Mouse (Mus musculus) WW6 (cell line): ENCODE data around the gene Pym1.
"Not testable (repeated sequence)": the region's sequence is repeated elsewhere in the genome, so short reads cannot be mapped to it uniquely, and the experiment has no call there.

Source experiments
- DNase-seq: peaks from one replicate; pipeline ENCODE4 v3.0.0-alpha.2; 2013; ENCODE audit warnings: low read depth, low spot score

The Pym1 gene

DNA sequence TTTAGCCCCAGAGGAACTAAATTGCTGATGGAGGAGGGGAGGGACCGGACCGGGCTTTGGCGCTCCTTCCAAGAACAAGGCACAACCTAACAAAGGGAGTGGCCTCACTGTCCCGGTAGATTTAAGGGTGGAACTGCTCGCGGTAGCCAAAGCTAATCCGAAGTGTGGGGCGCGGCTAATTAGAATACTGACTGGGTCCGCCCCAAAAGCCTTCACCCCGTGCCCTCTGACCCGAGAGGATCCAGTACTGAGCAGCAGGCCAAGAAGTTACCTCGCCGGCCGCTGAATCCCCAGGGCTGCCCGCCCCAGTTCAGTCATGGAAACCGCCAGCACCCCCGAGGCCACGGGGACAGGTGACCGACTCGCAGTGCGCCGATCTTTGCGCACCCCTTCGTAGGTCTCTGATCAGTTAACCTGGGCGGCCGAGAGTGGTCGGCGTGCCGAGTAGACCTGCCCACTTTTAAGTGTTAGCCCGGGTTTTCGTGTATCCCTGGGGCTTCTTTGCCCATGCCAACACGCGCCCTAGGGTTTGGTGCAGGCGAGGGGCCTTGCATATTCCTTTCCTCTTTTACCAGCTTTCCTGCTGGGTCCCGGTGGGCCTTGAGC lies at the start of gene Pym1:
Gene Pym1 (plus strand): TSS at position 244 of the 606 bp plus-strand sequence.
- DNase-seq, result peak; percentile 81

DNA sequence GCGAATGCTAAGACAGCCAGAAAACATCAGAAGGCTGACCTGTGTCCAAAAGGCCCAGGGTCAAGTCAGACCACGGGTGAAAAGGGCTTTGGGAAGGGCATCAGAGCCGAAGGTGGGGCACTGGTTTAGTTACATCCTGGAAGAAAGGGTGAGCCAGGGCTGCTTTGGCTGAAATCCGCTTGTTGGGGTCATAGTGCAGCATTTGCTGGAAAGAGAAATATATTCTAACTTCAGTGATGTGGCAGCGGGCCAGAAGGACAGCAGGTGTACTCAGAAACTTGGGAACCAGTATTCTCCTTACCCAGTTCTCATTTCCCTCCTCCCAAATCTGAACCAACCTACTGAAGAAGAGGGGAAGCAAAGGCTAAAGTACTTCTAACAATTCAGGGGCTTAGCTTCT lies 48.7 kb upstream of the Pym1 start:
- DNase-seq, result no peak

DNA sequence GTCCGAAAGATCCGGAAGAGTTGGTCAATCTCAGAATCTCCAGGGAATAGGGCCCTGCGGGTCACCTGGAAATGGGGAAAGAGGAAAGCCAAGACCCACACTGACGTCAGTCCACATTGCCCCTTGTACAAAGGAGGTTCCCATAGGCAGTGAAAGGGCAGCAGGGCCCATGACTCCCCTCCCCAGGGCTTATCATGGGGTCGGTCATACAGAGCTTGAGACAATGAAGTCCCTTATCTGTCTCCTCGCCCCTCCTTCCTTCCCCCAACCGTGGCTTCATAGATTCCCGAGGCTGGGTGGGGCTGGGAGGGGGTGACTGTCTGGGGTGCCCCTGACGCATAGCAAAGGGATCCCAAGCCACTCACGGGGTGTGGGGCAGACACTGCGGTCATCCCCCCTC lies 48.1 kb upstream of the Pym1 start:
- DNase-seq, result no peak

DNA sequence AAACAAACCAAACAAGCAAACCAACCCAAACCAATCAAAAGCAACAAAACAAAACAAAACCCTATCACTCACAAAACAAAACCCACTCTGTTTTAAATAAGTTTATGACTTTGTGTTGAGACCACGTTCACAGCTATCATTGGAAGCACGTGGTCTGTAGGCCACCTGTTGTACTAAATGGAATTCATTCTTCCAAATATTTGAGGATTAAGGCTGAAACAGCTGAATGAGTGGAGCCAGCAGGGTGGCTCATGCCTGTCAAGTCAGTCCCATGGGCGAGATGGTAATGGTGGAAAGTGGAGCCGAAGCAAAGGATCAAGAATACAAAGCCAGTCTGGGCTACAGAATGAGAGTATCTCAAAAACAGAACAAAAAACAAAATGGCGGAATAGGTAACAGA lies 47.0 kb upstream of the Pym1 start:
- no peak for DNase-seq

DNA sequence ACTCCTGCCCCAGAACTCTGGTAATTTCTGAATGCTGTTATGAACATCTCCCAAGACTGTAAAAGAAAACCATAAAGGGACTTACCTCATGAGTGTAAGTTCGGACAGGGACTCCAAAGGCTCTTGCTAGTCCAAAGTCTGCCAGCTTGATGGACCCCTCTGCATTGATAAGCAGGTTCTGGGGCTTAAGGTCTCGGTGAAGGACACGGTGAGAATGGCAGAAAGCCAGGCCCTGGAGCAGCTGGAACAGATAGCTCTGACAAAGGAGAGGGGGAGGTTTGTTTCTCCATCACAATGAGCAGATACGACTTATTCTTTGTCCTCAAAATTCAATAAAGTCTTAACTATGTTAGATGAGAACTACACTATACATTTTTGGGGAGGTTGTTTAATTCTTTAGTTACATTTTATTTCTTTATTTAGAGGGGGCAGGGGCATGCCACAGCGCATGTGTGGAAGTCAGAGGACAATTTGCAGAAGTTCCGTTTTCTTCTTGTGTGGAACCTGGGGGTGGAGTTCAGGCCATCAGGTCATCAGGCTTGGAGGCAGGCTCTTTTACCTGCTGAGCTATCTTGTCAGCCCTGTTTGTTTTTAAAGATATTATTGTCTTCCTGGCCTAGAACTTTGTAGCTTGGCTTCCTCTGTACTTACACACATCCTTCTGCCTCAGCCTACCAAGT lies 45.2 kb upstream of the Pym1 start:
- no peak for DNase-seq

DNA sequence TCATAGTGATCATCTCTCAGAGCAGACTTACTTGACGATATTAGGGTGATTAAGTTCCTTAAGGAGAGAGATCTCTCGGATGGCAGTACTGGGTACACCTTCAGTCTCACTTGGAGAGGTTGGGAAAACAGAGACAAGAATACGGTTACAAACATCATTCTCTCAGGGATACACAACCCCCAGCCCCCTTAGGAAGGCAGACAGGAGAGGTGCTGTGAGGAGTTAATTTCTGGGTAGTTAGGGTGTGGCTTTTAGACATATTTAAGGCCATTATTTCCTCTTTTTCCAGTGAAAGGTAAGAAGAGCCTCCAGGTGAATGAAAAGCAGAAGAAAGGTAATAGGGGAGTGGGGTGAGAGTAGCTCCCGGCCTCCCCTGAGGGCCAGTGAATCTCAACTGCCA lies 43.8 kb upstream of the Pym1 start, which contains the start of gene Pmel:
Gene Pmel (plus strand): TSS at position 301 of the 400 bp plus-strand sequence.
- no peak for DNase-seq

DNA sequence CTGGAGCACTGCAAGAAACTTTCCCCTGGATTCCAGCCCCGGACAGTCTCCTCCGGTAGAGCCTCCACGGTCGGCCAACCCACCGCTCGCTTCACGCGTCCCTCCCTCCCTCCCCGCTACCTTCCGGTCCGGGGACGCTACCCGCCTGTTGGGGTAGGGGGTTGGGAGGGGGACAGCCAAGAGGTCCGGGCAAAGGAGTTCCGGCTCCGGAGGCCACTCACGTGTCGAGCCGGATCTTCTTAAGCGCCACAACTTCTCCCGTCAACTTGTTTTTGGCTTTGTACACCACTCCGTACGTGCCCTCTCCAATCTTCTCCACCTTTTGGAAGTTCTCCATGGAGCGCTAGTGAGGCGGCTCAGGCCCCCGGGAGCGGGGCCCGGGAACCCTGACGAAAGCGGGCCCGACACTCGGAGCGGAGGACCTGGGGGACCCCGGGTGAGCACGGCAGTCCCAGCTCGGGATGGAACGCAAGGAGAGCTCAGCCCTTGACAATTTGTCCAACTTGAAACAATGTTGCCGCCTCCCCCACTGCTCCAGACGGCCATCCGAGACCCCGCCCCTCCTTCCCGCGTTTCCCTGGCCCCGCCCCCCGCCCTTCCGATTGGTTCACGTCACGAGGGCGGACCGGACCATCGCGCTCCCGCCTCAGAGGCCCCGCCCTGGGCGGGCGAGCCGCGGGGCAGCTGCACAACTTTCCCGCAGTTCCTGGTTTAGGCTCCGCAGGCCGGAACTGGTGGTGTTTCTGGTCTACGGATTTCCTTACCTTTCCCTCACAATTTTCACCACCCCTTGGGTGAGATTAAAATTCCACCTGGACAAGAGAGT lies 43.0 kb upstream of the Pym1 start, which contains the start of gene Cdk2:
Gene Cdk2 (minus strand): TSS at position 541 of the 826 bp plus-strand sequence.
- peak; percentile 81 for DNase-seq

DNA sequence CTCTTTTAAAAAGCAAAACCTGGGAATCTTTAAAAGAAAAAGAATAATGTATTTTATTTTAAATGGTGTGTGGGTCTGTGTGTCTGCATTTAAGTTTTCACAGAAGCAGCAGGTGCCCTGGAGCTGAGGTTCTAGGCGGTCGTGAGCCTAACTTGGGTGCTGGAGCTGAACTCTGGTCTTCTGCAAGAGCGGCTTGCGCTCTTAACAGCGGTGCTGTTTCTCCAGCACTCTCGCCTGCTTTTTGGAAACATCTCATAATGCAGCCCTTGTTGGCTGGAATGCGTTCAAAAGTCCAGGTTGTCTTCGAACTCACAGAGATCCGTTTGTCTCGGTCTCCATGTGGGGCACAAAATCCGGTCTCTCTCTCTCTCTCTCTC lies 42.4 kb upstream of the Pym1 start:
- DNase-seq, result no peak

DNA sequence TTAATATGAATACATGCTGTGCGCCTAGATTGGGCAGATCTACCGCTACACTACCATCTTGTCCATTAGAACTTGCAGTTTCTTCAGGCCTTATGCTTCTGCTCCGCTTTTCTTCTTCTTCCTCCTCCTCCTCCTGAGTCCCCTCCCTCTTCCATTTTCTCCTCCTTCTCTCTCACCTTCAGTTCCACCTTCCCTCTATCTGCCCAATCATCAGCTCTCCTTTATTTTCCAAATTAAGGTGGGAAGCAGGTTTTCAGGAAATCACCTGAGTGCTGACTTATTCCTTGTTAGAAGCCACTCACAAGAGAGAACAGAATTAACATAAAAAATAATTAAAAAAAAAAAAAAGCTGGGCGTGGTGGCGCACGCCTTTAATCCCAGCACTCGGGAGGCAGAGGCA lies 36.4 kb upstream of the Pym1 start:
- DNase-seq, result not testable (repeated sequence)

DNA sequence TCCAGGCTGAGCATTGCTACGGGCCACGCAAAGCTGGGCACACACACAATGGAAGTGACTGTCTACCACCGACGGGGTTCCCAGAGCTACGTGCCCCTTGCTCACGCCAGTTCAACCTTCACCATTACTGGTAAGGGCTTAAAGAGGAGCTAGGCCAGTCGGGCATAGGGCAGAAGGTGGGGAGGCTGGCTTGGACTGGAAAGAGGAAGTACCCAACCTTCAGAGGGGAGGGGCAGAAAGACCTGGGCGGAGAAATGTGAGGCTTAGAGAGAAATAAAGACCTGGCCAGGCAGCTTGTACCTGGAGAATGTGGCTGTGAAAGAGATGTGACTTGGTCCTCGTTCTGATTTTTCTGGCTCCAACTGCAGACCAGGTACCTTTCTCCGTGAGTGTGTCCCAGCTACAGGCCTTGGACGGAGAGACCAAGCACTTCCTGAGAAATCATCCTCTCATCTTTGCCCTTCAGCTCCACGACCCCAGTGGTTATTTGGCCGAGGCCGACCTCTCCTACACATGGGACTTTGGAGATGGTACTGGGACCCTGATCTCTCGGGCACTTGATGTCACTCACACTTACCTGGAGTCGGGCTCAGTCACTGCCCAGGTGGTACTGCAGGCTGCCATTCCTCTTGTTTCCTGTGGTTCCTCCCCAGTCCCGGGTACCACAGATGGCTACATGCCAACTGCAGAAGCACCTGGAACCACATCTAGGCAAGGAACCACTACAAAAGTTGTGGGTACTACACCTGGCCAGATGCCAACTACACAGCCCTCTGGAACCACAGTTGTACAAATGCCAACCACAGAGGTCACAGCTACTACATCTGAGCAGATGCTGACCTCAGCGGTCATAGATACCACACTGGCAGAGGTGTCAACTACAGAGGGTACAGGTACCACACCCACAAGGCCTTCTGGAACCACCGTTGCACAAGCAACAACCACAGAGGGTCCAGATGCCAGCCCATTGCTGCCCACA lies 31.8 kb upstream of the Pym1 start:
- no peak for DNase-seq

DNA sequence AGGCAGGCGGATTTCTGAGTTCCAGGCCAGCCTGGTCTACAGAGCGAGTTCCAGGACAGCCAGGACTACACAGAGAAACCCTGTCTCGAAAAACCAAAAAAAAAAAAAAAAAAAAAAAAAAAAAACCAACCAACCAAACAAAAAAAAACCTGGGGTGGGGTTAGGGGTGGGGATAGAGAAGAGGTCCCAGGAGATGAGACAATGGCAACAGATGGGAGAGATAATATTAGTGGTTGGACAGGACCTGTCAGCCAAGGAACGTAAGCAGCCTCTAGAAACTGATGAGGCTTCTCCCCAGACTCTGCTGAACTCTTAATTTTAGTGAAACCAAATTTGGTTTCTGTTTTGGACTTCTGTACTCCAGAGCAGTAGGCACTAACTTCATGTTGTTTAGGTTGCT lies 22.2 kb upstream of the Pym1 start:
- DNase-seq, result not testable (repeated sequence)

DNA sequence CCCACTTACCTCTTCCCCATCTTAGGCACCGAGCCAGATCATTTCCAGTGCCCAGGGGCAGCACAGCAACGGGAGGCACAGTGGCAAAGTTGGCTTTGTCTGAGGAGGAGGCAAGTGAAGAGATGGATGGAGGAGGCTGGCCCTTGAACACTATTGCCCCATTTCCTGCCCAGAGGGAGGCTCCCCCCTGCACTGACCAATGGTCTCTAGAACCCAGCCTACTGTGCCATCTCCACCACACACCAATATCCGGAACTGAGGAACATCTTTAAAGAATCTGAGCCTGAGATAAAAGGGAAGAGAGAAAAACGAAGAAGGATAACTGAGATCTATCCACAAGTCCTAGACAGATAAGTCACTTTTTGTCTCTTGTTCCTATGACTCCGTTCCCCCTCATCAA lies 19.6 kb upstream of the Pym1 start:
- no peak for DNase-seq

DNA sequence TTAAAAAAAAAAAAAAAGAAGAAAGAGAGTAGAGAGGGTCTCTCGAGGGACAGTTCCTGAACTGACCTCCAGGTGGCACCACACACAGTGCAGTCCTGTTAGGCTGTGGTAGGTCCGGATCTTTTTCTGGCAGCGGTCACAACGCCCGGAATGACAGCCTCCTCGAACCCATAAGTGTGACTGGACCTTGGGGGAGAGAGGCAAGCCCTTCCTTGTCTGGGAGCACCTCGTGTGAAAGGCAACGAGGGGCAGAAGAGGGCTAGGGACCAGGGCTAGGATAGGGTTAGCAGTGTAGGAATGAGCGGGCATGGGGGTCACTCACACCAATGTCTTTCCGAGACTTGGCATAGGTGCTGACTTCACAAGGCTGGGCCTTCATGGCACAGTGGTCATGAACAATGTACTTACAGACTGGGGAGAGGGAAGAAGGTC lies 16.7 kb upstream of the Pym1 start:
- no peak for DNase-seq

DNA sequence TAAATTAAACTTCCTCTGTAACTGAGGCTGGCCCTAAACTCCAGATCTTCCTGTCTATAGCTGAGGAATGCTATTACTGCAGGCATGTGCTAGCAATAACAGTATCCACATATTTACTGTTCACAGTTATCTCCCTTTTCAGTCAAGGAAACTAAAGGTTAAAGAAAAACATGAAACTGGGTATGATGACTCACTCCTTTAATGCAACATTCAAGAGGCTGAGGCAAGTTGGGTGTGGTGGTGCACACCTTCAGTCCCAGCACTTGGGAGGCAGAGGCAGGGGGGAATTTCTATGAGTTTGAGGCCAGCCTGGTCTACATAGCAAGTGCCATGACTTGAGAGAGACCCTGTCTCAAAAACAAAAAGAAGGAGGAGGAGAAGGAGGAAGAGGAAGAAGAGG lies 15.7 kb upstream of the Pym1 start:
- no peak for DNase-seq

DNA sequence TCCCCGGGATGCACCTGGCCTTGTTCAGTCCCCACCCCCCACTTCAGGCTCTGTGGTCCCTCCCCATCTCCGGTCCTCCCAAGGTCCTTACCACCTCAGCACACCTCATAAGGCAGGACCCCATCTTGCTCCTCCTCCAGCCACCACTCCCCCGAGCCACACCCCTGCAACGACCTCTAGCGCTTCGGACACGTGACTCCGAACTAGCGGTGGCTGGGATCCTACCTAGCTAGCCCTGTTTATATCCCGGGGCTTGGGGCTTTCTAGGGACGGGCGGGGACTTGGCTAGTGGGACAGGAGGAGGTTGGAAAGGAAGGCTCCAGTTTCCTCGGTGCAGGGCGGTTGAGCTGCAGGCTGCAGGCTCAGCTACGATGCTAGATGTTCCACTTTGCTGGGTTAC lies 10.3 kb upstream of the Pym1 start:
- DNase-seq, result peak; percentile 58

DNA sequence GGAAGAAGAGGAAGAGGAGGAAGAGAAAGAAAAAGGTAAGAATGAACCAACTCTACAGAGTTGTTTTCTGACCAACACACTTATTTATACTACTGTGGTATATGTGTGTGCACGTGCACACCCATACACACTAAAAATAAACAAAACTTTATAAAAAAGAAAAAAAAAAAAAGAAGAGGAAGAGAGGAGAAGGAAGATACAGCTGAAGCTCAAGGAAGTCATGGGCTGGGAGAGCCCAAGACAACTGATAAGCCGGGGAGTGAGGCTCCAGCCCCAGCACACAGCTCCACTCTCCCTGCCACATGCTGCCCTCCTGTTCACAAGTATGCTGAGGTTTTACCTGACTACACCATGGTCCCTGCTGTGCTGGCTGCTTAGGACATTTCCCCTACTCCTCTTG lies 7.4 kb upstream of the Pym1 start:
- DNase-seq, result no peak

DNA sequence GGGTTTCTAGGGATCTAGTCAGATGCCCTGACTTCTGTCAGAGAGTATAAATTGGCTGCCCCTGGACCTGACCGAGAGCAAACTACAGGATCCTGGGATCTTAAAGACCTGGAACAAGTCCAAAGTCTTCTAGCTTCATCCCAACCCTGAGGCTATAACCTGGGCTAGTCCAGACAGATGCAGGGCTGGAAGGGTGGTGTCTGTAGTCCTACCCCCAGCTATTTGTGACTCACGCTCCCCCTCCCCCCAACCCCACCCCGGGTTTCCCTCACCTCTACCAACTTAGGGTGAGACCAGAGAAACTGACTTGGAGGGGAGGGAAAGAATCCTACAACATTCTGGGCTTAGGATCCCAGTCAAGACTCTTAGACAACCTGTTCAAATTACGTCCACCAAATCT lies 5.1 kb upstream of the Pym1 start:
- DNase-seq, result no peak

DNA sequence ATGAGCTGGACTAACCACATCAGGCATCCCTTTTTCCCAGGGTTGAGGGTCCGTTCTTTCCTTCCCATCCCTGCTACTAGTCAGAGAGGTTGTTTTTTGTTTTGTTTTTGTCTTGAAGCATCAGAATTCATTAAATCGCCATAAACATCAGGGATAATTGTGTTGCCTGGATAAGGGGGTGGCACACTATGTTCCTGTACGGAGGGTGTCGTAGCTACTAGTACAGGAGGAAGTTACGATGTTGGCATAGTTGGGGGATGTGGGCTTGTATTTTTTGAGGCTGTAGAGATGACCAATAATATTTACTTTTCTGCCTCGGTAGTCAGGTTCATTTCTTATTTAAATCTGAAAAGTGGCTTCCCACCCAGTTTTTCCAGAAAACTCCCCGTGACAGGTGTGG lies 4.5 kb upstream of the Pym1 start:
- no peak for DNase-seq

DNA sequence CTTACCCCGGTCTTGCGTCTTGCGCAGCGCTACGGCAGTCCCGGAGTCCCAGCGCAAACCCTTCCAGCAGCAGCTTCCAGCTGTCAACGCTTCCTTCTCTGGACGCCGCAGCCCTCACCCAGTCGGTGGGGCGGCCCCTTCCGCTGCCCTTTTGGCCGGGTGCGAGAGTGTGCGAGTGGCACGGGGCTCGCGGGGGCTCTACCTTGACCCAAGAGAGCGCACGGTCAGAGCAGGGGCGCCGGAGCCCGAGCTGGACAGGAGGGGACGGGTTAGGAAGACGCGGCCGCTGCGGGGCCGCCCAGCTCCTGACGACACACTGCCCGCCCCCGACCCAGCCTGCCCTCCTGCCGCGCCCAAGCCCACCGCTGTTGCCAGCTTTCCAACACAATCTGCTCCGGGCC lies 3.9 kb upstream of the Pym1 start:
- DNase-seq, result no peak

DNA sequence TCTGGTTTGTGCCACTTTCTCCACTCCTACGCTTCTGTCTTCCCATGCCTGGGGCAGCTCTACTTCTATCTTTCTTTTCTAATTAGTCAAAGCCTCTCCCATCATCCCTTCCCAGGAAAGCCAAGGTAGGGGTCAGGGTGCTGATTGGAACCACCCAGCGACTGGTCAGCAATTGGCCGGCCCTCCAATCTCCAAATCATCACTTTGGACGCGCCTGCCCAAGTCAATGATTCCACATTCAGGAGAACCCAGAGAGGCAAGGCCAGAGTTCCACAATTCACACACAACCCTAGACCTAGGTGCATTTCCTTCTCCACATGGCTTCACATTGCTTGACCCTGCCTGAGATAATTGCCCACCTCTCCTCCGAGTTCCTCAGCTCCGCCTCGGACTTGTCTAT lies 3.5 kb upstream of the Pym1 start:
- no peak for DNase-seq
